ENCODE assay signal across 16 mouse cellular contexts in genomic region chr13:72727126-72727525, GRCm38 (mm10).
A peak's percentile ranks its signal among the peaks of the same experiment; 100 is the strongest.
DNase-seq lines count a peak whose midpoint lies in the region; ATAC-seq and TF ChIP-seq lines count a peak whose summit lies in the region.
"Had no signal": no experiment of that assay in that cellular context is flagged by ENCODE, and none has a peak within 500 bp of the region (broad histone marks: within the 10 kb centered on the region; RNA-seq: fewer than 3 reads in every experiment).

No protein-coding gene starts in this region.

- no peak overlapping the region for H3K4me3 ChIP-seq in forebrain, embryonic 14.5 days (ENCODE audit: low read depth, low read length)
- no peak overlapping the region for H3K4me3 ChIP-seq in forebrain, embryonic 13.5 days
- H3K4me3 ChIP-seq in midbrain, postnatal 0 days (ENCODE audit: low read depth, low read length) = no peak overlapping the region
- no peak overlapping the region for H3K4me3 ChIP-seq in midbrain, embryonic 10.5 days
- no peak overlapping the region for H3K4me3 ChIP-seq in layer of hippocampus, adult 2 months
- H3K4me3 ChIP-seq in forebrain, embryonic 15.5 days = no peak overlapping the region
- H3K4me3 ChIP-seq: embryonic facial prominence, embryonic 15.5 days; heart, embryonic 15.5 days; intestine, embryonic 15.5 days; limb, embryonic 10.5 days had no signal

- H3K4me1 ChIP-seq in forebrain, embryonic 14.5 days (ENCODE audit: control insufficient read depth, insufficient read depth, low read length) = no peaks in the 10 kb centered on the region
- H3K4me1 ChIP-seq in forebrain, embryonic 13.5 days = 0 out of 2 replicates have a peak, but pooled peaks cover 6% of the 10 kb centered on the region
- H3K4me1 ChIP-seq in midbrain, postnatal 0 days (ENCODE audit: insufficient read depth, low read length) = no peaks in the 10 kb centered on the region
- no peaks in the 10 kb centered on the region for H3K4me1 ChIP-seq in midbrain, embryonic 10.5 days
- H3K4me1 ChIP-seq in forebrain, embryonic 15.5 days = no peaks in the 10 kb centered on the region
- H3K4me1 ChIP-seq: embryonic facial prominence, embryonic 15.5 days; heart, embryonic 15.5 days; intestine, embryonic 15.5 days had no signal

- H3K4me2 ChIP-seq in forebrain, embryonic 14.5 days (ENCODE audit: low read length) = no peak overlapping the region
- no peak overlapping the region for H3K4me2 ChIP-seq in forebrain, embryonic 13.5 days
- H3K4me2 ChIP-seq in midbrain, postnatal 0 days (ENCODE audit: low read depth, low read length, poor library complexity, severe bottlenecking) = no peak overlapping the region
- H3K4me2 ChIP-seq in forebrain, embryonic 15.5 days (replicated peaks) = no peak overlapping the region
- H3K4me2 ChIP-seq: embryonic facial prominence, embryonic 15.5 days; heart, embryonic 15.5 days; intestine, embryonic 15.5 days had no signal

- H3K9me3 ChIP-seq in forebrain, embryonic 14.5 days (replicated peaks; ENCODE audit: control insufficient read depth, low read length) = no peaks in the 10 kb centered on the region
- no peaks in the 10 kb centered on the region for H3K9me3 ChIP-seq in forebrain, embryonic 13.5 days (replicated peaks)
- H3K9me3 ChIP-seq in midbrain, postnatal 0 days (ENCODE audit: low read length) = no peaks in the 10 kb centered on the region
- no peaks in the 10 kb centered on the region for H3K9me3 ChIP-seq in midbrain, embryonic 10.5 days (replicated peaks)
- H3K9me3 ChIP-seq in forebrain, embryonic 15.5 days = no peaks in the 10 kb centered on the region
- H3K9me3 ChIP-seq: embryonic facial prominence, embryonic 15.5 days; heart, embryonic 15.5 days; intestine, embryonic 15.5 days; limb, embryonic 10.5 days had no signal

- intact Hi-C loops in heart, postnatal 14 days (cut with DNase I) = no loop called here

- no peak overlapping the region for H3K27ac ChIP-seq in forebrain, embryonic 14.5 days (ENCODE audit: low read depth, low read length)
- no peak overlapping the region for H3K27ac ChIP-seq in forebrain, embryonic 13.5 days
- H3K27ac ChIP-seq in midbrain, postnatal 0 days (ENCODE audit: low read depth, low read length) = no peak overlapping the region
- H3K27ac ChIP-seq in midbrain, embryonic 10.5 days (replicated peaks) = no peak overlapping the region
- H3K27ac ChIP-seq in layer of hippocampus, adult 2 months = no peak overlapping the region
- H3K27ac ChIP-seq in forebrain, embryonic 15.5 days (replicated peaks) = no peak overlapping the region
- H3K27ac ChIP-seq: embryonic facial prominence, embryonic 15.5 days; heart, embryonic 15.5 days; intestine, embryonic 15.5 days; limb, embryonic 10.5 days; liver, embryonic 14.5 days had no signal

- WGBS in forebrain, embryonic 14.5 days = 38% methylated on average over 9 of the region's 9 CpGs
- 47% methylated on average over 9 of the region's 9 CpGs for WGBS in forebrain, embryonic 13.5 days
- WGBS in midbrain, postnatal 0 days = 64% methylated on average over 9 of the region's 9 CpGs
- 84% methylated on average over 9 of the region's 9 CpGs for WGBS in midbrain, embryonic 10.5 days
- WGBS in forebrain, embryonic 15.5 days = 45% methylated on average over 9 of the region's 9 CpGs

- no peak overlapping the region for H3K9ac ChIP-seq in forebrain, embryonic 14.5 days (ENCODE audit: low read length)
- H3K9ac ChIP-seq in forebrain, embryonic 13.5 days = no peak overlapping the region
- no peak overlapping the region for H3K9ac ChIP-seq in midbrain, postnatal 0 days (replicated peaks; ENCODE audit: low read length, poor library complexity, severe bottlenecking)
- no peak overlapping the region for H3K9ac ChIP-seq in forebrain, embryonic 15.5 days (replicated peaks)
- H3K9ac ChIP-seq: embryonic facial prominence, embryonic 15.5 days; heart, embryonic 15.5 days; intestine, embryonic 15.5 days; liver, embryonic 14.5 days had no signal

- ATAC-seq in forebrain, embryonic 14.5 days = no peak
- no peak for ATAC-seq in forebrain, embryonic 13.5 days
- ATAC-seq in midbrain, postnatal 0 days (ENCODE audit: low FRiP score) = no peak; the same call in 1 of the 2 replicates
- no peak for ATAC-seq in forebrain, embryonic 15.5 days (replicated peaks)
- ATAC-seq: intestine, embryonic 15.5 days had no signal

- DNase-seq in forebrain, embryonic 14.5 days (ENCODE audit: low spot score) = peak; percentile 3
- peak; percentile 81 for DNase-seq in midbrain, postnatal 0 days (ENCODE audit: low spot score)
- DNase-seq in midbrain, embryonic 10.5 days (ENCODE audit: low spot score) = no peak
- DNase-seq in mesoderm, embryonic 11.5 days (ENCODE audit: low read depth, low spot score) = peak; percentile 65
- no peak for DNase-seq in heart, postnatal 14 days
- no peak for DNase-seq in layer of hippocampus, adult 2 months (ENCODE audit: low spot score in 2 of 2)
- DNase-seq: B cell, adult 2 months; cerebellum, adult 9-11 months; lung, postnatal 36 days had no signal

- no peaks in the 10 kb centered on the region for H3K36me3 ChIP-seq in forebrain, embryonic 14.5 days (ENCODE audit: control insufficient read depth, insufficient read depth, low read length)
- no peaks in the 10 kb centered on the region for H3K36me3 ChIP-seq in forebrain, embryonic 13.5 days (ENCODE audit: poor library complexity, severe bottlenecking)
- H3K36me3 ChIP-seq in midbrain, postnatal 0 days (ENCODE audit: insufficient read depth, low read length) = no peaks in the 10 kb centered on the region
- no peaks in the 10 kb centered on the region for H3K36me3 ChIP-seq in midbrain, embryonic 10.5 days
- H3K36me3 ChIP-seq in forebrain, embryonic 15.5 days = no peaks in the 10 kb centered on the region
- H3K36me3 ChIP-seq: embryonic facial prominence, embryonic 15.5 days; heart, embryonic 15.5 days; intestine, embryonic 15.5 days; limb, embryonic 10.5 days had no signal

- TF ChIP-seq CTCF in midbrain, postnatal 0 days (IDR thresholded peaks at IDR 0.05) = no peak; the same call in 1 of the 2 replicates
- no peak for TF ChIP-seq CTCF in layer of hippocampus, adult 2 months (conservative IDR thresholded peaks at IDR 0.05)

- H3K27me3 ChIP-seq in forebrain, embryonic 14.5 days (replicated peaks; ENCODE audit: control insufficient read depth, insufficient read depth, low read length) = no peaks in the 10 kb centered on the region
- H3K27me3 ChIP-seq in forebrain, embryonic 13.5 days = peaks cover 3% of the 10 kb centered on the region; the same call in 1 of the 2 replicates
- H3K27me3 ChIP-seq in midbrain, postnatal 0 days (ENCODE audit: insufficient read depth, low read length) = no peaks in the 10 kb centered on the region
- H3K27me3 ChIP-seq in midbrain, embryonic 10.5 days (ENCODE audit: low read depth, poor library complexity, severe bottlenecking) = 0 out of 2 replicates have a peak, but pooled peaks cover 6% of the 10 kb centered on the region
- H3K27me3 ChIP-seq in forebrain, embryonic 15.5 days = no peaks in the 10 kb centered on the region
- H3K27me3 ChIP-seq: embryonic facial prominence, embryonic 15.5 days; heart, embryonic 15.5 days; intestine, embryonic 15.5 days had no signal

Comparison
In these comparisons a context has a peak if more than half of its experiments do, and no peak if none do; other contexts are left out.
1. DNase-seq: peak in forebrain, embryonic 14.5 days (single experiment), midbrain, postnatal 0 days (single experiment) and mesoderm, embryonic 11.5 days (single experiment); none in midbrain, embryonic 10.5 days (single experiment), heart, postnatal 14 days (0 of 2) and layer of hippocampus, adult 2 months (0 of 2).